Mouse (Mus musculus): ENCODE data around the gene Trim38.
"Not testable (repeated sequence)": the region's sequence is repeated elsewhere in the genome, so short reads cannot be mapped to it uniquely, and the experiment has no call there.

The Trim38 gene

DNA sequence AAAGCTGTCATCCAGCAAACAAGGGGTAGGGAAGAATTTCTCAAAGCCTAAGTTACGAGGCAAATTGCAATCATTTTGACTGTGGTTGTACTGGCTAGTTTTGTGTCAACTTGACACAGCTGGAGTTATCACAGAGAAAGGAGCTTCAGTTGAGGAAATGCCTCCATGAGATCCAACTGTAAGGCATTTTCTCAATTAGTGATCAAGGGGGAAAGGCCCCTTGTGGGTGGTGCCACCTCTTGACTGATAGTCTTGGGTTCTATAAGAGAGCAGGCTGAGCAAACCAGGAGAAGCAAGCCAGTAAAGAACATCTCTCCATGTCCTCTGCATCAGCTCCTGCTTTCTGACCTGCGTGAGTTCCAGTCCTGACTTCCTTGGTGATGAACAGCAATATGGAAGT lies at the start of gene Trim38:
Trim38 (plus strand) TSS at position 301 of the 400 bp plus-strand sequence.
- DNase-seq (ENCODE audit: low spot score in 2 of 2): not testable (repeated sequence)

DNA sequence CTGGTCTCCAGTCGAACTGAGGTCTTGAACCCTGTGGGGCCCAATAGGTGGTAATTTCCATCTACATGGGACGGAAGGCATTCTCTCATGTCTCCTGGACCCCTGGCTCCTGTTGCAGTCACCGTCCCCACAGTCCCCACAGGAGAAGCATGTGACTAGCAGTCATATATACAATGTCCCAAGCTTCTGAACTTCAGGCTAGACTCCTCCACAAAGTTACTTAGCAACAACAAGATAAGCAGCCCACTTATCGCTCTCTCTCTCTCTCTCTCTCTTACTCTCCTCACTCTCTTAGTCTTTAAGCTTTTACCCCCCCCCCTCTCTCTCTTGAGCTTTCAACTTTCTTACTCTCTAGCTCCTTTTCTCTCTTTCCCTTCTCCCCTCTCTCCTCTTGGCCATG lies 45.5 kb upstream of the Trim38 start:
- DNase-seq (ENCODE audit: low spot score in 2 of 2): no peak

GRCm38 (mm10) chr13:23725213-23725612 lies 44.5 kb upstream of the Trim38 start:
- no peak for DNase-seq (ENCODE audit: low spot score in 2 of 2)

- DNase-seq (ENCODE audit: low spot score in 2 of 2): no peak
Observed at GRCm38 (mm10) chr13:23728472-23729191, 41.1 kb upstream of the Trim38 start.

DNA sequence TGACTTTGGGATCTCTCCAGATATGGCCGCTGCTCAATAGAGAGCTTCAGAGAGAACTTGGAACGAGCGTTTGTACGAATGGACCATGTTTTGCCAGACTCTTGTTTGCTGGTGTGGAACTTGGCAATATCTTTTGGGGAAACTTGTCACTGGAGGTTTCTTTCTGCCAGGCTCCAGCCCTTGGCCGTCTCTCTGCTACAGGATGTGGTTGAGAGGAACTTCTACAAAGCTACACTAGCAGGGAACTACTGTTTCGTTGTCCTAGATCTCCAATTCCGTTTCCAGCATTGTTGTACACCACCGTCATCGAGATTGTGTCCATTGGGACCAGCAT lies 40.6 kb upstream of the Trim38 start:
- no peak for DNase-seq (ENCODE audit: low spot score in 2 of 2)

GRCm38 (mm10) chr13:23729706-23730105 lies 40.0 kb upstream of the Trim38 start:
- no peak for DNase-seq (ENCODE audit: low spot score in 2 of 2)

DNA sequence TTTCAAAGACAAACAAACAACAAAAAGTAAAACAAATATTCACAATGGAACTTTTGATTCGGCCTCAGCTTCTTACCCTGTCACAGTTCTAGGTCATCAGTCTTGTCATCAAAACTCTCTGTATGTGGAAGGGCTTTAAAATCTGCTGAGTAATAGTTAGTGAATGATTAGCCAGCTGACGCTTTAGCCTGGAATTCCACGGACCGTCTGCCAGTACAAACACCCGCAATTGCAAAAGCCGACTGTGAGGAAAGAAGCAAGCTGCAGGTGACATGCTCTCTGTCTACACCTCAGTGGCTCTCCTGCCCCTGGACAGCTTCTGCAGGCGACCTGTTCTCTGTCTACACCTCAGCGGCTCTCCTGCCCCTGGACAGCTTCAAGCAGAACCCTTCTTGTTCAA lies 39.2 kb upstream of the Trim38 start:
- DNase-seq (ENCODE audit: low spot score in 2 of 2): no peak

- peak in 1 of 2 experiments; percentile 46 for DNase-seq (ENCODE audit: low spot score in 2 of 2)
Observed at GRCm38 (mm10) chr13:23732156-23732804, 37.4 kb upstream of the Trim38 start.

DNA sequence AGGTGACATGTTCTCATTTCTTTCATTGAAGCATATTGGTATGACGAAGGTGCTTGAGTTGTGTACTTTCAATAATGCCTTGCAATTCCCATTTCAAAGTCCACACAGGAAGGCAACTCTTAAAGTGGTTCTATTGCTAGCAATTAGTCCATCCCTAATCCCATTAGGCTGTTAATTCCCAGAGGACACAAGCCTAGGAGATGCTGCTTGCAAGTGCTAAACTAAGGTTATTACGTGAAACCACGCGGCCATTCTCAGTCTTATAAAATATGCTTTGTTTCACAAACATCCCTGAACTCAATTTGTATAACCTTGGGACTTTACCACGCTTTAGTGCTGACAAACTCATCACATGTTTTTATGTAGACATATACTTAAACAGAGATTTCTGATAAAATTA lies 32.6 kb upstream of the Trim38 start:
- no peak for DNase-seq (ENCODE audit: low spot score in 2 of 2)

GRCm38 (mm10) chr13:23738041-23738440 lies 31.7 kb upstream of the Trim38 start:
- DNase-seq (ENCODE audit: low spot score in 2 of 2): no peak

DNA sequence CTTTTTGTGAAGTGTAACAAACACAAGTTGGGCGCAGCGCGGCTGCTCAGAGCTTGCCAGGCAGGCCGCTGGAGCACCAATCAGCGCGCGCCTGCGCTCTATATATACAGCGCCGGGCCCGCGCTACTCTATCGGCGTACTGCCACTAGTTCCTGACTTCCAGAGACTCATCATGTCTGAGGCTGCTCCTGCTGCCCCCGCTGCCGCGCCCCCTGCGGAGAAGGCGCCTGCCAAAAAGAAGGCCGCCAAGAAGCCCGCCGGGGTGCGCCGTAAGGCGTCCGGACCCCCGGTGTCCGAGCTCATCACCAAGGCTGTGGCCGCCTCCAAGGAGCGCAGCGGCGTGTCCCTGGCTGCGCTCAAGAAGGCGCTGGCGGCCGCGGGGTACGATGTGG lies 31.0 kb upstream of the Trim38 start, which contains the start of gene Hist1h1c:
Hist1h1c (plus strand) TSS at position 132 of the 392 bp plus-strand sequence.
- DNase-seq (ENCODE audit: low spot score in 2 of 2): peak; percentile 85 to 94

- peak; percentile 92 to 96 for DNase-seq (ENCODE audit: low spot score in 2 of 2)
Observed at GRCm38 (mm10) chr13:23739069-23739921, 30.4 kb upstream of the Trim38 start.

DNA sequence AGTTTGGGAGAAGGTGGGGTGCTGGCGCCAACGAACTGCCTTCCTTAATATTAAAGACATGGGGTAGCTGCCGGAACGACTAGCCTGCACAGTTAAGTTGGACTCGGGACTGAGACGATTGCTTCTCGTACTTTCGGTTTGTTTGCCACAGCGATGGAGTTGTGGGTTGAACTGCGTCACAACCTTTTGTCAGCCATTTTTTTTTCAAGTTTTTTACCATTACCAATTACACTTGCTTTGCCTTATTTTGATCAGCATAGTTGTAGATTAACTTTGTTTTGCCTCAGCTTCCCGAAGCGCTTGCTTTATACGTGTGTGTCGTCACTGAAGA lies 29.8 kb upstream of the Trim38 start:
- no peak for DNase-seq (ENCODE audit: low spot score in 2 of 2)

DNA sequence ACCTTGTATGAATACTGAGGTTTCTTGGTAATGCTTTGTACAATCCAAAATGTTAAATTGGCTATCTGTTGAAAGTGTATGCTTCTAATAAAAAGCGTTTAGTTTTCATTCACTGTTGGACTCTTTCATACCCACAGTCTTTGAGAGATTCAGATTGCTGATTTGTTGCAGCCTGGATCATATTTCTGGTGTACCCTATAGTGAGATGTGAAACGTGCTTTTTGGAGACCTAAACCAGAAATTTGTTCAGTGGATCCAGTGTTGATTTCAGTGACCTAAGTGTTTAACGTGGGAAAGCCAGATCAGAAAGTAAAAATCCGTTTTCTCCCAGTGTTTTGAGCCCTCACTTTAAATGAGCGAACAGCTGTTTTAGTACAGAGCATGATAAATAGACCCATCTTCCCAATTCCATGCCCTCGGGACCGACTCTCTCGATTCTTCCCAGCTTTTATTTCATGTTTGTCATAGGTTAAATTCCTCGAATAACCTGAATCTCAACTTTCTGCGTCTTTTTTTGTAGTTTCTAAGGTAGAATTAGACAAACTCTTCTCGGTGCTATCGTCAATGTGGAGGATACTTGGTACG lies 29.4 kb upstream of the Trim38 start:
- no peak for DNase-seq (ENCODE audit: low spot score in 2 of 2)

GRCm38 (mm10) chr13:23740910-23741309 lies 28.8 kb upstream of the Trim38 start:
- DNase-seq (ENCODE audit: low spot score in 2 of 2): no peak

- DNase-seq (ENCODE audit: low spot score in 2 of 2): no peak
Observed at GRCm38 (mm10) chr13:23742007-23742406, 27.7 kb upstream of the Trim38 start.

- DNase-seq (ENCODE audit: low spot score in 2 of 2): no peak
Observed at GRCm38 (mm10) chr13:23743215-23743614, 26.5 kb upstream of the Trim38 start.

DNA sequence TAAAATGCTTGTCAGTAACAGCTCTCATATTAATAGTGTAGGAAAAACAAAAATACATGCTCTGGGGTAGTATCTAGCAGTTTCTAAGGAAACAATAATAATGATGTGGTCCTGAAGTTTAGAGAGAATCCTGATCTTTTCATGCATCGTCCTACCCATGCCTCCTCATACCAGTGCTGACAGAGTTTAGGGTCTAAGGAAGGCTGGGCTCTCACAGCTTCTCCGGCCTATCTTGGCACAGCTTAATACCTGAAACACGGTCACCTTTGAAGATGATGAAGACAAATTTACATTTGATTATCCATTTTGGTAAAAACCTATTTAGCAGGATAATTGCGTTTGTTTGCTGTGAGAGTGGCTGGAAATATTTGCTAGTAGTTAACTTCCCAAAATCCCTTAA lies 25.8 kb upstream of the Trim38 start:
- no peak for DNase-seq (ENCODE audit: low spot score in 2 of 2)

GRCm38 (mm10) chr13:23744421-23745380 lies 25.0 kb upstream of the Trim38 start:
- no peak for DNase-seq (ENCODE audit: low spot score in 2 of 2)

- peak; percentile 75 to 91 for DNase-seq (ENCODE audit: low spot score in 2 of 2)
Observed at GRCm38 (mm10) chr13:23745381-23746161, 24.1 kb upstream of the Trim38 start, which contains the start of gene Hist1h3c. Gene Hist1h3c, minus strand, starts transcription at chr13:23745602.
